Mouse (Mus musculus): Measurements from ENCODE around the gene Scaper.

The Scaper gene

GRCm38 (mm10) chr9:55937664-55938617 is at the start of gene Scaper:
Gene Scaper (minus strand): TSS chr9:55938119.
- DNase-seq (ENCODE audit: low read depth, low spot score) = peak; percentile 97

DNA sequence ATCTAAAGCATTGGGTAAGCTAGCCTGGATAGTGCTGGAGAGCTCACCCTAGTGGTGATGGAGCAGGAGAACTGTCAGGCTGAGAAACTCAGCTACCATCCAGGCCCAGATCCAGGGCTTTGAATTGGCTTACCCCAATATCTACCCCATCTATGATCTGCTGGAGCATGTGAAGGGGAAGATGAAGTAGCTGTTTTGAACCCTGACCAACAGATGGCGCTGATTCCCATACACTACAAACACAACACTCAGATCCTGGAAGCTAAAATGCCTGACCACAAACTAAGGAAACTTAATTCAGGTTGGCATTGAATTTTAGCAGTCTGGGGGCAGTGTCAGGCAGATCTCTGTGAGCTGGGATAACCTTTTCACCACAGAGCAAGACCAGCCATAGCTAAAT is 8.9 kb upstream of the Scaper start:
- peak; percentile 80 for DNase-seq (ENCODE audit: low read depth, low spot score)

DNA sequence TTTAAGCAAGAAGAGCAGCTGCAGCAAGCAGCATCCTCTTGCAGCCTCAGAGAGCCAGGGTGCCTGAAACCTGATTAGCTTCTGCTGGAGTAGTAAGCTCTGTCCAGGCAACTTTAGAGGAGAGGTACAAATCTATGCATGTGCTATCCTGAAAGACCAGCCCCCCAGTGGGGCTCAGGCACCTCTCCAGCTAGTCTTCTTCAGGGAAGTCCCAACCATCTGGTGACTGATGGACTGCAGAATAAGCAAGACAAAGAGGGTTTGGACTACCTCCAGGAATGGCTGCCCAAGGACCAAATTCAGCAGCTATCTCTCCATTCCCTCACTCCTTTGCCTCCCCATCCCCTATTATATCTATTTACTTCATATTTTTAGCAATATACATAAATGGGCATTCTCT is 3.4 kb upstream of the Scaper start:
- no peak for DNase-seq (ENCODE audit: low read depth, low spot score)

DNA sequence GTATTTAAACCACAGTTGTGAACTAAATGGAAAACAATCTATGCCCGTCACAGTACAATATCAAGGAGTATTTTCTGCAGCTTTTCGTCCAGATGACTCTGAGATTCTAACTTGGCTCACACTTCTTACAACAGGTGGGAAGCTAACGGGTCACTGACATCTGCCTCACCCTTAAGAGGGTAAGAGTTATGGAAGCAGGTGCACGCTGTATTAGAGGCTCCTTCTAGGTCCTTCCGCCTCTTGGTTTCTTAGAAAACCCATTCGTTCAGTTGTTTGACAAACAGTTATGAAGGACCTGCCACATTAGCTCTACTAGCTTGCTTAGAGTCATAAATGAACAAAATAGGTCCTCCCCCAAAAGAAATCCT is 683 bp upstream of the Scaper start:
- DNase-seq (ENCODE audit: low read depth, low spot score) = peak; percentile 30

DNA sequence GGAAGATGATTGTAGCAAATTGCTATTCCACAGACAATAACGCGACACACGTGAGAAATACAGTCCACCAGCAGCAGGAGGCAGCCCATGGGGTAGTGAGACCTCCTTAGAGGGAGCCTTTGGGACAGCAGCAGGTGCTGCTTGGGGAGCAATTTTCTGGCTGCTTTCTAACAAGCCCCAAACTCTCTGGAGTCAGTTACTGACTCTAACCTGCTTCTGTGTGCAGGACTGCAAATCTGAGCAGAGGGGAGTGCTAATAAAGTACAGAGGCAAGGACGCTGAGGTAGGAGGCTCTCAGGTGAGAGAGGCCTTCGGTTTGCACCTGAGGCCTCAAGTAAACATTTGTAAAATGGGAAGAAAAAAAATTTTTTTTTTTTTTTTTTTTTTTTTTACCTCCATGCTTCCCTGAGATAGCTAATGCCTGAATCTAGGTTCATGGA is 675 bp downstream of the Scaper start:
- peak; percentile 13 for DNase-seq (ENCODE audit: low read depth, low spot score)

DNA sequence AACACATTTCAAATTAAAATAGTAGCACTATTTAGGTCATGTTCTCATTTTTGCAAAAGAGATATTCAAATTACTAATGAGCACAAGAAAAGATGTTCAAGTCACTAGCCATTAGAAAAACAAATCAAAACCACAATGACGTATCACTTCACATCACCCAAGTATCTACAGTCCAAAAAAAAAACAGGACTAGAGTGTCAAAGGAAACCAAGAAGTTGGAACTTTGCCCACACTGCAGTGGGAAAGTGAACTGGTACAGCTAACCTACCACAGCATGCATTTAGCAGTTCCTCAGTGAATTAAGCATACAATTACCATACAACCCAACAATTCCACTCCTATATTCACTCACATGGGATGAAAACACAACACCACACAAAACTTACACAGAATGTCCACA is 5.4 kb downstream of the Scaper start:
- DNase-seq (ENCODE audit: low read depth, low spot score) = peak; percentile 34

- peak; percentile 56 for DNase-seq (ENCODE audit: low read depth, low spot score)
These were observed 19.3 kb downstream of the Scaper start for GRCm38 (mm10) chr9:55918579-55918978.

- no peak for DNase-seq (ENCODE audit: low read depth, low spot score)
These were observed 21.2 kb downstream of the Scaper start for GRCm38 (mm10) chr9:55916751-55917150.

DNA sequence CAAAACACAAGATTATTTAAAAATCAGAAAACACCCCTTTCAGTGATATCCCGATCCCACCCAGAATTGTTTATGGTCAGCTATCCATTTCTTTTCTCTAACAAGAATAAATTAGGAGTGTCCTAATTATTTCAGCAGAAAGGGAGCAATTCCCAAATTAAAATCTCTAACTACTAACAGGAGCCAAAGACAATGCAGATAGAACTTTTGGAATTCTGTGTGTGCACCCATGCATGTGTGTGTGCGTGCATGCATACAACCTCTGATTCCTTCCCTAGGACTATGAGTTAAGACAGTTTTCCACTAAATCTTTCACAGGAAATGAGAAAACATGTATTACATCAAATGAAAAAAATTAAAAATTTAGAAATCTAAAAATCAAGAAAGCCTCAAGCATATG is 26.4 kb downstream of the Scaper start:
- no peak for DNase-seq (ENCODE audit: low read depth, low spot score)

DNA sequence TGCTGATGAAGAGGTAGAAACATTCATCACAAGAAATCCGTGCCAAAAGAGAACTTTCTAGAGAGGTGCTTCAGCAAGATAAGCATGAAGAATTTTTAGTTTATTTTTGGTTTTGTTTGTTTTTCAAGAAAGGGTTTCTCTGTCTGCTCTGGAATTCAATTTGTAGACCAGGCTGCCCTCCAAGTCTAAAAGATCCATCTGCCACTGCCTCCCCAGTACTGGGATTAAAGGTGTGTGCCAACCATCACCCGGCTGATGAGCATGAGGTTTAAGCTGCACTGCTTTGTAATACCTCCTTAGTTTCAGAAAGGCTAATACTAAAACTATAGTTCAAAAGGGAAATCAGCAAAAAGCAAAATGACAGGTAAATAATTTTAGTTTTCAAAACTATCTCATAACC is 35.0 kb downstream of the Scaper start:
- no peak for DNase-seq (ENCODE audit: low read depth, low spot score)

DNA sequence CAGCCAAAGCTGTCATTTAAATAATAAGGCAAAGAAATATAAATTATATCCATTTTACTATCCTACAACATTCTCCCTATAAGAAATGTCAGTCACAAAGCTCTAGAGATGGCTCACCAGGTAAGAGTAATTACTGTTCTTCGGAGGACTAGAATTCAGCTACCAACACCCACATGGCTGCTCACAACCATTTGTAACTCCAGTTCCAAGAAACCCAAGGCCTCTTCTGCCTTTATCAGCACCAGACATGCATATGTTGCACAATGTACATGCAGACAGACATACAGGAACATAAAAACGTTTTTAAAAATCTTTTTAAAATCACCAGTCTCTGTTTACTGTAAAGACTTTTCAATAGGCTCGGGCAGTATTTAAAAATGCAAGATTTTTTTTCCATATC is 36.3 kb downstream of the Scaper start:
- DNase-seq (ENCODE audit: low read depth, low spot score) = no peak

GRCm38 (mm10) chr9:55900531-55900930 is 37.4 kb downstream of the Scaper start:
- no peak for DNase-seq (ENCODE audit: low read depth, low spot score)

DNA sequence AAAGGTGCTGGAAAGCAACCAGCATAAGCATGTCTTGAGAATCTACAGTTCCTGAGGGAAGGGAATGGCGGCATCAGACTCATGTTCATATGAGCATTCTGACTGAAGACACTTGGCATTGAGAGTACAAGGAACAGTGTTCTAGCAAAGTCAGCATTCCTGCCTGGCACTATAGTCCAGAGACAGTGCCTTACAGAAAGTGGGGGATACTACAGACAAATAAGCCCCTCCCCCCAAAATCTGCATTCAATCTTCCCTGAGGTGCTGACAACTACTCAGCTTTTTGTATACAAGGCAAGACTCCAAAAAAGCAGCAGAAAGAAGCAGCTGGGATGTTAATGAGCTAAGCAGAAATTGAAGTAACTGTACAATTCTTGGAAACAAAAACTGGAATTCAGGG is 59.9 kb downstream of the Scaper start:
- no peak for DNase-seq (ENCODE audit: low read depth, low spot score)

GRCm38 (mm10) chr9:55789442-55789841 is 148.5 kb downstream of the Scaper start:
- DNase-seq (ENCODE audit: low read depth, low spot score) = no peak

- no peak for DNase-seq (ENCODE audit: low read depth, low spot score)
These were observed 225.9 kb downstream of the Scaper start for GRCm38 (mm10) chr9:55712016-55712415.

DNA sequence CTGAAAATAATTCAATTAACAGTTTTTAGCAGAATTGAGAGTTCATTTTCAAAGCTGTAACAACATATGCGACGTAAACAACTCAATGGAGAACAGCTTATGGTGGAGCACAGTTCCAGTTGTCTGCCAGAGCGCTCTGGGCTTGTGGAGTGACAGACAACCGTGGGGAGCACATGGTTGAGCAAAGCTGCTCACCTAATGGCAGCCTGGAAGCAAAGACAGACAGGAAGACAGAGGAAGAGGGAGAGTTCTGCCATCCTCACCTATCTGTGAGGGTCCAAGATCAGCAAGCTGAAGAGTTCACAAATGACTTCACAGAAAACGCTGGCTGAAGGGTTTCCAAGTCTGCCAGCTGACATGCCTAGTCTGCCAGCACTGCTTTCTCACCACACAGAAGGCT is 227.4 kb downstream of the Scaper start:
- DNase-seq (ENCODE audit: low read depth, low spot score) = no peak

DNA sequence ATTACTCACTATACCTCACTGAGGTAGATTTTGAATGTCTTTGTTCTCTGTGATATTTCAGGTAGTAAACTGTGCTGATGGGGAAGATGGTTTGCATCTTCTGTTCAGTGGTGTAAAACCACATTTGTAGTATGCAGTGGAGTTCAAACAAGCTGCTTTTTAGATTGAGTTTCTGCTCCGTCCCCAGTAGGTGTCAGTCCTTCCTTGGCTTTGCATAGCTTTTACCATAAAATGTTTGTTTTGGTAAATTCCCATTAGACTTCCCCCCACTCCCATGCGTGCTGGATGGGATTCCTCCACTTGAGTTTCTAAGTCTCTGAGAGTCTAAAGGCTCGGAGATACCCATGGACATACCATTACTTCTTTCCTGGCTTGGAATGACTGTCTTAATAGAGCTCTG is 231.3 kb downstream of the Scaper start:
- DNase-seq (ENCODE audit: low read depth, low spot score) = no peak

DNA sequence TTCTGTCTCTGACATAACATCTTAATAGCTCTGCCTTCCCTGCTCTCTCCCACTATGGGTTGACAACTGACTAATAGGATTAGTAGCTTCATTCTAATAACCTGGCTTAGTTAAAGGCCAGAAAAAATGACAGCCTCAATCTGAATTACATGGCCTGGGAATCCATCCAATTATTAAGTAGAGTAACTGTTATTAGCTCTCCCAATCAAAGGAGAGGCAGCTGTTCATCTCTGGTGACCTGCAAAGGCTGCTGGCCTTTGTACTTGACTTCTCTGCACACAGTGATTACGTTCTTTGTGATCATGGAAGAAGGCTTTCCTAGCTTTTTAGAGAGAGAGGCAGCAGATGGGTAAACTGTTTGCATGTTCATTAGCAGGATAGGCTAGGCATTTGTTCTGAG is 242.6 kb downstream of the Scaper start:
- DNase-seq (ENCODE audit: low read depth, low spot score) = no peak

GRCm38 (mm10) chr9:55677099-55677498 is 260.8 kb downstream of the Scaper start:
- DNase-seq (ENCODE audit: low read depth, low spot score) = no peak

GRCm38 (mm10) chr9:55646444-55646843 is 291.5 kb downstream of the Scaper start:
- no peak for DNase-seq (ENCODE audit: low read depth, low spot score)

GRCm38 (mm10) chr9:55626990-55627389 is 310.9 kb downstream of the Scaper start:
- DNase-seq (ENCODE audit: low read depth, low spot score) = no peak

GRCm38 (mm10) chr9:55614711-55615110 is 323.2 kb downstream of the Scaper start:
- DNase-seq (ENCODE audit: low read depth, low spot score) = no peak

- DNase-seq (ENCODE audit: low read depth, low spot score) = no peak
These were observed 328.2 kb downstream of the Scaper start for GRCm38 (mm10) chr9:55609751-55610150.

Measured in CD4-positive, CD25-positive, alpha-beta regulatory T cell, adult 2 months (primary cell).